Mouse (Mus musculus): ENCODE results near the gene Clcc1. TPM values are rescaled to one million over a fixed set of nuclear protein-coding genes. Genes with fewer than 3 reads are reported as not detected.
"Not testable (repeated sequence)": the region's sequence is repeated elsewhere in the genome, so short reads cannot be mapped to it uniquely, and the experiment has no call there.

Clcc1 gene
- 48.3 and 56.3 TPM in 2 replicates for polyA plus RNA-seq (2015; fragmentation: Nextera tagmentation; extraction: Ambion mirVana)

DNA sequence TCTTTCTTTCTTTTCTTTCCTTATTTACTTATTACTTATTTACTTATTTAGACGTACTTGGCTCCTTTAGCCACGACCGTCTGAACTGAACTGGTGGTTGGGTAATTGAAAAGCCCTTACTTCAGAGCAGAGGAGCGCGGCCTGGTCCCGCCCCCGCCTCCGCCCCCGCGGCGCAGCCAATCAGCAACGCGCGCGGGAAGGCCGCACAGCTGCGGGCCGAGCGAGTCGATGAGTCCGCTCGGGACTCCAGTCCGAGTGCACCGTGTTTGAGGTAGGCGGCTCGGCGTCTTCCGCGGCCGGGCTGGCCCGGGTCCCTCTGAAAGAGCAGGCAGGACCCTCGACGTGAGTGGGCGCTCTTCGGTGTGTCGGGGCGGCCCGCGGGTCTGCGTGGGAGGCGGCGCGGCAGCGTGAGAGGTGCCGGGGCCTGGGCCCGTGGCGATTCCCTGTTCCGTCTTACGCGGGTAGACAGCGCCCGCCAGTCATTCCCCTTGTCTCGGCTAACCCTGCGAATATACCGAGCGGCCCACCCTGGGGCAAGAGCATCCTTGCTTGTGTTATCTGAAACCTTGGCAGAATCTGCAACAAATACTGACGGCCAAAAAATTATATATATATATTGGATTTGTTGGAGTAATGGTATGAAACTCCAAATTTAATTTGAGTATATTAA is at the start of gene Clcc1:
Clcc1 (plus strand) TSS at position 204 of the 670 bp plus-strand sequence.
- Histone ChIP-seq H3K27ac (ENCODE audit: low read length) (peak within 1 kb of the TSS; percentile 89), H3K4me1 (replicated peaks; ENCODE audit: control insufficient read depth, insufficient read depth, low read length) (peaks cover 10% of the 10 kb centered on the region), H3K9ac (replicated peaks; ENCODE audit: low read depth, low read length) (peak within 1 kb of the TSS; percentile 85), H3K9me3 (ENCODE audit: control insufficient read depth, low read length) (no peaks in the 10 kb centered on the region), H3K36me3 (ENCODE audit: control insufficient read depth, insufficient read depth) (no peaks in the 10 kb centered on the region), H3K4me3 (replicated peaks; ENCODE audit: low read length) (peak within 1 kb of the TSS; percentile 87), H3K4me2 (ENCODE audit: low read length) (peak within 1 kb of the TSS; percentile 74), H3K27me3 (replicated peaks; ENCODE audit: control insufficient read depth, insufficient read depth, low read length) (no peaks in the 10 kb centered on the region)
- ATAC-seq, result peak; percentile 98
- WGBS, result under 1% methylated on average over 56 of the region's 57 CpGs

DNA sequence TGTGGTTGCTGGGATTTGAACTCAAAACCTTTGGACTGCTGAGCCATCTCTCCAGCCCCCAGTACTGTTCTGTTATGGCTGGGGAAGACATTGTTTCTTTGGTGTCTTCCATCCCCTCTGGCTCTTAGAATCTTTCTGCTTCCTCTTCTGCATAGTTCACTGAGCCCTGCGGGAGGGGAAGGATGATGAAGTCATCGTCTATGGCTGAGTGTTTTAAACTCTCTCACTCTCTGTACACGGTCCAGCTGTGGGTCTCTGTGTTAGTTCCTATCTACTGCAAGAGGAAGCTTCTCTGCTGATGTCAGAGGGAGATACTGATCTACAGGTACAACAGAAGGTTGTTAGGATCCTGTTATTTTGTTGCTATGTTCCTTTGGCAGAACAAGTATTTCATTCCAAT is 44.8 kb upstream of the Clcc1 start:
- 81% methylated on average over 3 of the region's 3 CpGs for WGBS
- no peak for ATAC-seq
- Histone ChIP-seq H3K9ac (replicated peaks; ENCODE audit: low read depth, low read length) (no peak overlapping the region), H3K27me3 (replicated peaks; ENCODE audit: control insufficient read depth, insufficient read depth, low read length) (no peaks in the 10 kb centered on the region), H3K4me1 (replicated peaks; ENCODE audit: control insufficient read depth, insufficient read depth, low read length) (no peaks in the 10 kb centered on the region), H3K4me3 (replicated peaks; ENCODE audit: low read length) (no peak overlapping the region), H3K4me2 (ENCODE audit: low read length) (no peak overlapping the region), H3K27ac (ENCODE audit: low read length) (no peak overlapping the region), H3K36me3 (ENCODE audit: control insufficient read depth, insufficient read depth) (peaks cover 12% of the 10 kb centered on the region), H3K9me3 (ENCODE audit: control insufficient read depth, low read length) (no peaks in the 10 kb centered on the region)

DNA sequence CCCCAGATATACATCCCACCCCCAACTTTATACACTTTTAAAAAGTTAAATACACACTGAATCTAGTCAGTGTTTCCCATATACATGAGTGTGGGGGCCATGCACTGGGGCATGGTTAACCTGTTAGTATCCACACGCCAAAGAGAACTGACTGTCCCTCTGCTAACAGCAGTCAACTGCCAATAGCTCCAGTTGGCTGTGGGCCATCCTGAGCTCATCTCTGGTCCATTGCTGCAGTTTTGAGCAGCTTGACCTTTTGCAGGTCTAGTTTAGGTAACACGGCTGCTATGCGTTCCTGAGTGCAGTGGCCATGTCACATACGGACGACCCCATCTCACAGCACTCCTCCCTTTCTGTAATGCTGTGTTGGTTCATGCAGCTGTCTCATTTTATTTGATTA is 19.0 kb upstream of the Clcc1 start:
- Histone ChIP-seq H3K4me3 (replicated peaks; ENCODE audit: low read length) (no peak overlapping the region), H3K4me1 (replicated peaks; ENCODE audit: control insufficient read depth, insufficient read depth, low read length) (no peaks in the 10 kb centered on the region), H3K9ac (replicated peaks; ENCODE audit: low read depth, low read length) (no peak overlapping the region), H3K27me3 (replicated peaks; ENCODE audit: control insufficient read depth, insufficient read depth, low read length) (no peaks in the 10 kb centered on the region), H3K27ac (ENCODE audit: low read length) (no peak overlapping the region), H3K4me2 (ENCODE audit: low read length) (no peak overlapping the region), H3K9me3 (ENCODE audit: control insufficient read depth, low read length) (no peaks in the 10 kb centered on the region), H3K36me3 (ENCODE audit: control insufficient read depth, insufficient read depth) (peaks cover 30% of the 10 kb centered on the region)
- no peak for ATAC-seq
- WGBS, result 94% methylated on average over 5 of the region's 5 CpGs

DNA sequence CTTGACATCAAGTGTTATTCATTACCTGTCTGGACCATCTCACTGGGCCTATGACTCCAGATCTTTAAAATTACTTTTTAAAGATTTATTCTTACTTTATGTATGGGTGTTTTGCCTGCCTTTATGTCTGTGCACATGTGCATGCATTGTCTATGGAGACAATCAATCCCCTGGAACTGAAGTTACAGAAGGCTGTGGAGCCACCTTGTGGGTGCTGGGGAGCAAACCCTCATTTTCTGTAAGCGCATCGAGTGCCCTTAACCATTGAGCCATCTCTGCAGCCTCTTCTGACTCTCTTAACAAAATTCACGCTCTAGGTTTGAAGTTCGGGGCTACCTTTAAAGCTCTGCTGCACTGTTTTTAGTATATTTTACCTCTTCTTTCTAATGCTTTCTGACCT is 14.3 kb upstream of the Clcc1 start:
- no peak for ATAC-seq
- no peak overlapping the region for H3K4me2 ChIP-seq (ENCODE audit: low read length)
- no peaks in the 10 kb centered on the region for H3K27me3 ChIP-seq (replicated peaks; ENCODE audit: control insufficient read depth, insufficient read depth, low read length)
- peaks cover 35% of the 10 kb centered on the region for H3K36me3 ChIP-seq (ENCODE audit: control insufficient read depth, insufficient read depth)
- WGBS, result 64% methylated on average over 4 of the region's 4 CpGs
- no peak overlapping the region for H3K9ac ChIP-seq (replicated peaks; ENCODE audit: low read depth, low read length)
- no peak overlapping the region for H3K4me3 ChIP-seq (replicated peaks; ENCODE audit: low read length)
- no peaks in the 10 kb centered on the region for H3K4me1 ChIP-seq (replicated peaks; ENCODE audit: control insufficient read depth, insufficient read depth, low read length)
- no peak overlapping the region for H3K27ac ChIP-seq (ENCODE audit: low read length)
- H3K9me3 ChIP-seq (ENCODE audit: control insufficient read depth, low read length), result no peaks in the 10 kb centered on the region

DNA sequence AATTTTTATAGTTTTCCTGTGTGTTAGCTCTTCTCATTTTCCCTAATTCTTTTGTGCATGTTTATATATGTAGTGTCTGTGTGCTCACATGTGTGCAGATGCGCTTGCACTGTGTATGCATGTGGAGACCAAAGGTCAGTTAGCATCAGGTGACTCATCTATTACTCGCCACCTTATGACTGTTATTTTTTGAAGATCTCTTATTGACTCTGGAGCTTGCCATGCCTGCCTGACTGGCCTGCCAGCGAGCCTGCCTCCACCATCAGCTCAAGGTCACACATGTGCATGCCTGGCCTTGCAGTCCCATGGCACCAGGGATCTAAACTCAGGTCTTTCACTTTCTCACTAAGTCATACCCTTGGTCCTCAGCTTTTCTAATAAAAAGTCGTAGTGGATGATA is 12.7 kb upstream of the Clcc1 start:
- peaks cover 40% of the 10 kb centered on the region for H3K36me3 ChIP-seq (ENCODE audit: control insufficient read depth, insufficient read depth)
- no peak for ATAC-seq

DNA sequence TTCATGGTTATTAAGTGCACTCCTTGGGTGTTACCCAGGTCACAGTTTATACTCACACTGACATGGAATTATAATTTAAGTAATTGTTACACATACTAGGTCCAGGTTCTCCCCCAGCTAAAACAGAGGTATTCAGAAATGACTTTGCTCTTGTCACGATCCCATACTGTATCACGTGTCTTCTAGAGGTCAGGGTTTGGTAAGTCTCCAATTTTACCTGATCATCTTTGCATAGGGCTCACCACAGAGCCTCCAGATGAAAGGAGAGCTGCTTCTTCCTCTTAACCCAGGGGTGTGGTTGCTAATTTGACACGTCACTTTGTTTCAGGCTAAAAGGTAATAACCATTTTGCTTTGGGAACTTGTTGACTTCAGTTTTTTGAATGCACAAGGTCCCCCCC is 8.9 kb upstream of the Clcc1 start:
- Histone ChIP-seq H3K4me1 (replicated peaks; ENCODE audit: control insufficient read depth, insufficient read depth, low read length) (no peaks in the 10 kb centered on the region), H3K9me3 (ENCODE audit: control insufficient read depth, low read length) (no peaks in the 10 kb centered on the region), H3K9ac (replicated peaks; ENCODE audit: low read depth, low read length) (no peak overlapping the region), H3K27ac (ENCODE audit: low read length) (no peak overlapping the region), H3K4me3 (replicated peaks; ENCODE audit: low read length) (no peak overlapping the region), H3K36me3 (ENCODE audit: control insufficient read depth, insufficient read depth) (peaks cover 27% of the 10 kb centered on the region), H3K4me2 (ENCODE audit: low read length) (no peak overlapping the region), H3K27me3 (replicated peaks; ENCODE audit: control insufficient read depth, insufficient read depth, low read length) (no peaks in the 10 kb centered on the region)
- 92% methylated on average over 3 of the region's 3 CpGs for WGBS
- no peak for ATAC-seq

More for the DNA sequence above, 12.7 kb upstream of the Clcc1 start:
- H3K4me2 ChIP-seq (ENCODE audit: low read length), result no peak overlapping the region
- no peaks in the 10 kb centered on the region for H3K9me3 ChIP-seq (ENCODE audit: control insufficient read depth, low read length)
- no peaks in the 10 kb centered on the region for H3K4me1 ChIP-seq (replicated peaks; ENCODE audit: control insufficient read depth, insufficient read depth, low read length)
- no peak overlapping the region for H3K9ac ChIP-seq (replicated peaks; ENCODE audit: low read depth, low read length)
- WGBS, result 84% methylated on average over 4 of the region's 4 CpGs
- H3K27ac ChIP-seq (ENCODE audit: low read length), result no peak overlapping the region
- H3K27me3 ChIP-seq (replicated peaks; ENCODE audit: control insufficient read depth, insufficient read depth, low read length), result no peaks in the 10 kb centered on the region
- no peak overlapping the region for H3K4me3 ChIP-seq (replicated peaks; ENCODE audit: low read length)

DNA sequence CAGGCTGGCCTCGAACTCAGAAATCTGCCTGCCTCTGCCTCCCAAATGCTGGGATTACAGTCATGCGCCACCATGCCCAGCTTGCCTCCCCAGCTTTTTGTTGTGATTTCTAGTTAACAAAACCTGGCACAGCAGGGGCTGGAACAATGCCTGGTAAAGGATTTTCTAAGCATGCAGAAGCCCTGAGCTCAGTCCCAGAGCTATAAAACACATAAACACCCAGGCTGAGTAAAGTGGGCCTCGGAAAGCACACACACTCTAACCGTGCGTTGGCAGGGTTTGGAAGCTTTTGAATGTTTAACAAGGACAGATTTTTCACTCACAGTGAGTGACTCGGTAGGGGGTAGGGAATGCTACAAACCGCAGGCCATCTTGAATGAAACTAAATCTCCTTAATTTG is 7.7 kb upstream of the Clcc1 start:
- H3K9me3 ChIP-seq (ENCODE audit: control insufficient read depth, low read length), result no peaks in the 10 kb centered on the region
- no peak overlapping the region for H3K4me3 ChIP-seq (replicated peaks; ENCODE audit: low read length)
- no peaks in the 10 kb centered on the region for H3K4me1 ChIP-seq (replicated peaks; ENCODE audit: control insufficient read depth, insufficient read depth, low read length)
- H3K27ac ChIP-seq (ENCODE audit: low read length), result no peak overlapping the region
- ATAC-seq, result no peak
- H3K9ac ChIP-seq (replicated peaks; ENCODE audit: low read depth, low read length), result no peak overlapping the region
- H3K36me3 ChIP-seq (ENCODE audit: control insufficient read depth, insufficient read depth), result peaks cover 25% of the 10 kb centered on the region
- no peaks in the 10 kb centered on the region for H3K27me3 ChIP-seq (replicated peaks; ENCODE audit: control insufficient read depth, insufficient read depth, low read length)
- 29% methylated on average over 7 of the region's 7 CpGs for WGBS
- no peak overlapping the region for H3K4me2 ChIP-seq (ENCODE audit: low read length)

DNA sequence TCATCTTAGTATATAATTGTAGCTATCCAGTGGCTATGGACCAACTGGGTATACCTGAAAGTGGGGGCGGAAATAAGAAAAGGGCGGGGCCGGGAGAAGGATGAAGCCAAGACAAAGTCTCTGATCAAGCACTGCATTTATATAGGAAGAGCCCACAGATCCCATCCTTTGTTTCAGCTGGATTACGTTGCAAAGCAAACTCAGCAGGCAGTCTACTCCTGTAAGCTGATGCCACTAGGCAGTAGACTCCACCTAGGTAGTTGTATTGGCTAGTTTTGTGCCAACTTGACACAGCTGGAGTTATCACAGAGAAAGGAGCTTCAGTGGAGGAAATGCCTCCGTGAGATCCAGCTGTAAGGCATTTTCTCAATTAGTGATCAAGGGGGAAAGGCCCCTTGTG is 6.0 kb upstream of the Clcc1 start:
- 36% methylated on average over 5 of the region's 5 CpGs for WGBS
- H3K9ac ChIP-seq (replicated peaks; ENCODE audit: low read depth, low read length), result not testable (repeated sequence)

DNA sequence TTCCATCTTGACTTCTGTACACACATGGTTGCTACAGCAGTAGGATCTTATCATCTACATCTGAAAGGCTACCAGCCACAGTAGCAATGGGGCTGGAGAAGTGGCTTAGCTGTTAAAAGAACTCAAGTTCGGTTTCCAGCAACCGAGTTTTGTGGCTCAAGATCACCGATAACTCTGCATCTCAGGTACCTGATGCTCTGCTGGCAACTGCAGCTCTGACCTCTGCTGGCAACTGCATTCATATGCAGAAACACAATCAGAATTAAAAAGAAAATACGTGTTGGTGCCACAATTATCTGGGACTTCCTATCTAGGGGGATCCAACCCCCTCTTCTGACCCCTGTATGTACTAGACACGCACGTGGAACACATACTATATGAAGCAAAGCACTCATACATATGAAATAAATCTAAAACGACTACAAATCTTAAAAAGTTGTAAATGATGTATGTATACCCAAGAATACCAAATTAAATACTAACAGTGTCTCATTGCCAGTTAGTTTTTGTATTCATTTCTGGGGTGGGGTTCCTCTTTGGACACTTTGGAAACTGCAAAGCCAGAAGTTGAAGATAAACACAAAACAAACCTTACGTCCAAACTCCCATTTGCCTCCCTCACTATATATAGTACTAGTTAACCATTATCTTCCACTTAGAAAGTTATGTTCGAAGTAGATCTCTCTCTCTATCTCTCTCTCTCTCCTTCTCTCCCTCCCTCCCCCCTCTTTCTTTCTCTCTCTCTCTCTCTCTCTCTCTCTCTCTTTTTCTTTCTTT is 659 bp upstream of the Clcc1 start:
- peaks cover 10% of the 10 kb centered on the region for H3K4me1 ChIP-seq (replicated peaks; ENCODE audit: control insufficient read depth, insufficient read depth, low read length)
- no peaks in the 10 kb centered on the region for H3K27me3 ChIP-seq (replicated peaks; ENCODE audit: control insufficient read depth, insufficient read depth, low read length)
- H3K4me2 ChIP-seq (ENCODE audit: low read length), result peak overlapping the region; percentile 23
- no peak overlapping the region for H3K9ac ChIP-seq (replicated peaks; ENCODE audit: low read depth, low read length)
- 23% methylated on average over 9 of the region's 9 CpGs for WGBS
- H3K36me3 ChIP-seq (ENCODE audit: control insufficient read depth, insufficient read depth), result no peaks in the 10 kb centered on the region
- no peaks in the 10 kb centered on the region for H3K9me3 ChIP-seq (ENCODE audit: control insufficient read depth, low read length)
- no peak overlapping the region for H3K4me3 ChIP-seq (replicated peaks; ENCODE audit: low read length)
- no peak overlapping the region for H3K27ac ChIP-seq (ENCODE audit: low read length)
- ATAC-seq, result no peak

More for the DNA sequence above, 6.0 kb upstream of the Clcc1 start:
- not testable (repeated sequence) for H3K4me1 ChIP-seq (replicated peaks; ENCODE audit: control insufficient read depth, insufficient read depth, low read length); ATAC-seq; H3K9me3 ChIP-seq (ENCODE audit: control insufficient read depth, low read length); H3K4me3 ChIP-seq (replicated peaks; ENCODE audit: low read length); H3K27ac ChIP-seq (ENCODE audit: low read length); H3K4me2 ChIP-seq (ENCODE audit: low read length); H3K27me3 ChIP-seq (replicated peaks; ENCODE audit: control insufficient read depth, insufficient read depth, low read length)
- peaks cover 23% of the 10 kb centered on the region for H3K36me3 ChIP-seq (ENCODE audit: control insufficient read depth, insufficient read depth)
